Mouse (Mus musculus) ovary, adult 18-20 months (tissue): ENCODE data around the gene Gm9913.

Source experiments
- DNase-seq: peaks from one replicate; pipeline ENCODE4 v3.0.0; 2022; ENCODE audit warnings: low spot score, mixed read lengths

Gene Gm9913

GRCm38 (mm10) chr2:125496696-125497095 lies 8.2 kb upstream of the Gm9913 start:
- DNase-seq, result no peak

GRCm38 (mm10) chr2:125498216-125498615 lies 6.7 kb upstream of the Gm9913 start:
- no peak for DNase-seq

DNA sequence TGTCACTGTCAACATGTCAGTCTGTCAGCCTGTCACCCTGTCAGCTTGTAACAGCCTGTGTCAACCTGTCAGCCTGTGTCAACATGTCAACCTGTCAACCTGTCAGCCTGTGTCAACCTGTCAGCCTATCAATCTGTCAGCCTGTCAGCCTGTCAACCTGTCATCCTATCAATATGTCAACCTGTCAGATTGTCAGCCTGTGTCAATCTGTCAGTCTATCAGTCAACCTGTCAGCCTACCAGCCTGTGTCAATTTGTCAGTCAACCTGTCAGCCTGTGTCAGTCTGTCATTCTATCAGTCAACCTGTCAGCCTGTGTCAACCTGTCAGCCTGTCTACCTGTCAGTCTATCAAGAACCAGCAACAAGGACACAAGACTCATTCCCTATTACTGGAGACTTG lies 3.4 kb upstream of the Gm9913 start:
- DNase-seq, result no peak

DNA sequence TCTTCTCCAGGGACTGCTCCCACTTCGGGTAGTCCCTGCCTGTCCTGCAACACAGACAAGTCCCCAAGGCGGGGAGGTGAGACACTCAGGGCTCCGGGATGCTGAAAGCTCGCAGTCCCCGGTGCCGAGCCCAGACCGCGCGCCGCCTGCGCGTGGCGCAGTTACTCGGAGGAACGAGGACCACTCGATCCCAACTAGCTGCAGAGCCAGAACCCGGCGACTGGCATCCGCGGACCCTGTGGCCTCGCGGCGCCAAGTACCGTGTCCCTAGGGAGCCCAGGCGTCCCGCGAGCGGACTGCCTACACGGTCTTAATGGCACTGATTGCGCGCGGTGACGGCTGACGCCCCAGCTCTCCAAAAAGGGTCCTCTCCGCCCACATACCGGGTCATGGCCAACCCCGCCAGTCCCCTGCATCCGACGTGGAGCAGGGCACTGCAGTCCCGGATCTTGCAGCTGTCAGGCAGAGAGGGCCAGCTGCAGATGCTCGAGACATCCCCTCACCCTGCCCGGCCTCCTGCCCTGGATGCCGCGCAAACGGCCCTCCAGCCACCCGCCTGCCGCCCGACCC lies 942 bp downstream of the Gm9913 start:
- DNase-seq, result peak; percentile 19

DNA sequence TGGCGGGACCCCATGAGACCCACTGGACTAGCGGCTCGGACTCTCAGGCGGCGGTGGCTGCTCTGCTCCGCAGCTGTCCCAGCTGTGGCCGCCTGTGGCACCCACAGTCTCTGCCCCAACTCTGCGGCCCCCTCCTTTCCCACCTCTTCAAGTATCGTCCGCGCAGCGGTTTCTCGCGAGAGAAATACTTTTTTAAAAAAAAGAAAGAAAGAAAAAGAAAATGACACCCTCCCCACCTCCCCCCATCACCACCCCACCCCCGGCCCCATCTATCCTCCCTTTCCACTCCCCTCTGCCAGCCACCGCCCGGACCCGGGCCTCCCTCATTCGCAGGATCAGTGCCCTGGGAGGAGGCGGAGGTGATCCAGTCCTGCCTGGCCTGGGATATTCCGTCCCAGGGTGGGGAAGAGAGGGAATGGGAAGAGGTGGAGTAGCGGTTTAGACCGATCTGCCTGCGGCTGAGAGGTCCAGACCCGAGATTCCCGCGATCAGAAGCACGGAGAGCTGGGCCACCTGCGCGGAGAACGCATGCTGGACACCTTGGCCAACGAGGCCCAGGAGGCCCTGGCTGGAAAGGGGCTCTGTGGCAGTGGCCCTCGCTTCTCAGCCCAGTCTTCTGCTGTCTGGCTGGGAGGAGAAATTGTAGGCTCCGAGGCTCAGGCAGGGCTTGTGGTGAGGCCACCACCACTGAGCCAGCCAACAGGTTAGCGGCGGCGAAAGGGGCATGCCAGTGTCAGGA lies 1.6 kb downstream of the Gm9913 start:
- peak; percentile 32 for DNase-seq

GRCm38 (mm10) chr2:125507893-125508292 lies 3.0 kb downstream of the Gm9913 start, which contains the start of gene Fbn1:
TSS of gene Fbn1 (minus strand) at chr2:125507993.
- DNase-seq, result no peak

- DNase-seq, result no peak
Measured at GRCm38 (mm10) chr2:125508381-125508780, 3.5 kb downstream of the Gm9913 start.

- no peak for DNase-seq
Measured at GRCm38 (mm10) chr2:125510752-125511151, 5.9 kb downstream of the Gm9913 start.

DNA sequence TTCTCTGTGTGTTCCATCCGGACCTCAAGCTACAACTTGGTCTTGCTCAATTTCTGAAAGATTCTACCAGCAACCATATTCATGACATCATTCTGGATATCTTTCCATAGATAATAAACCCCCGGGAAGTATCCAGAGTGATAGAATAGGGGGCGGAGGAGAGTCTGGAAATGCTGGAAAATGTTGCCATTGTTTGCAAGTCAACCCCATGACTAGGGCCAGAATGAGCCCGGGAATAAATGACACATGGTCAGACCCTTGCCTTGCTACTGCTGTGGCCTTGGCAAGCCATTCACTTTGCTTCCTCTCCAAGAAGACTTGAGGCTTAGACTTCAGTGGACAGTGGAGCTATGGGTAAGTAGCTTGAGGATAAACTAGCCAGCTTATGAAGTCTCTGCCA lies 7.0 kb downstream of the Gm9913 start:
- no peak for DNase-seq

DNA sequence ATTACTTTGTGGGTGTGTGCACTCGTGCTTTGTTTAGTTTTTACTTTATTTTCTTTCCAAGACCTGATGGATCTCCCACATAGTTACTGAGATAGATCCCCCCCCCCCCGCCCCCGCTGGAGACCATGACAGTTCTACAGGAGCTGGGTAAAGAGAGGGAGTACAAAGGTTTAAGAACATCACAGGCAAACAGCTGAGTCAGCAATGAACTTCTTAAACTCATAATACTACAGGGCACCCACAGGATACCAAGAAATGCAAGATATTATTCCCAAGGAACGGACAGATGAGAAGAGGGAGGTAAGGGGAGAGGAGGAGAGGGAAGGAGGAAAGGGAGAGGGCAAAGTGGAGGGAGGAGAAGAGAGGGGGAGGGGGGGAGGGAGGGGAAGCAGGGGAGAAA lies 7.7 kb downstream of the Gm9913 start:
- no peak for DNase-seq

DNA sequence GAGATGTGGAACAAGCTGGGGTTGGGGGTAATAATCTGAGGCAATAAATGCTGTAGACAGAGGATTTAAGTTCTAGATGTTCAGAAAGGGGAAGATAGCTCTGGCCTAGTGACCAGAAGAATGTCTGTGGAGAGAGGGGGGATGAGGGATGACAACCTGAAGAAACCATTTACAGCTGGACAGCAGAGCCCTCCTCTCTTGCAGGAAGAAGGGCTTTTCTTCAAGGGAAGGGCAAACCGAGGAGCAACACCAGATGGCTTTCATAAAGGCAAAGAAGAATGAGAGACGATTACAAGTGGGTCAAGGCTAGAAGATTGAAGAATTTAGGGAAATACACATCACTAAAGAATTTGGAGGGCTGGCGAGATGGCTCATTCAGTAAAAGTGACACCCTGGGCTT lies 9.5 kb downstream of the Gm9913 start:
- DNase-seq, result no peak

DNA sequence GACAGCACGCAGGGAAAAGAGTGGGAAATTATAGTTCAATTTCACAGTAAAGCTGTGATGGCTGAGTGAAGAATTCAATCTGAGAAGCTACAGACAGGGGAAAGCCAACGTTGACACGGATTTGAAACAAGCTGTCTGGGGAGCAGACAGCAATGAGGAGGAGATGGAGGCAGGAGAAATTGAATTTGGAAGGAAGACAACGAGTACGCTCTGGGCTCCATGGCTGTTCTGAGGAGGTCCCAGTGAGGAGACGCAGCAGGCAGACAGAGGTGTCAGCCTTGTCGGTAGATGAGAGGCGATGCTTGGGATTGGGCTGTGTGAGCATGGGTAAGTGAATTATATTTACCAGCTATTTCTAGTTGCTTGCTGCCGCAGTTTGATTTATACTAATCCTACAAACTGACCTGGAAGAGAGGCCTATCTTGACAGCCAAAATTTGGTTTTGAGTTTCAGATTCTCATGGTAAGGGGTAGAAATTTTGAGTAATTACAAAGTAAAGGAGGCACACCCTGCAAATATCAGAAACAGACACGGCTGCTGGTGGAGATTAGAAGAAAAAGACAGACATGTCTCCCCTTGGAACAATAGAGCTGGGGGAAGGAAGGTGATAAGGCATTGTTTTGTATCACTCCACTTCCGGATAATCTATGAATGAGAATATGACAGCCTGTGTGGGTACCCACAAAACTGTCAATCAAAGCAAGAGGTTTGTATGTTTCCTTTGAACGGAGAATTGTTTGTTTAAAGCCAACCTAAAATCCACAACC lies 10.6 kb downstream of the Gm9913 start:
- DNase-seq, result no peak

DNA sequence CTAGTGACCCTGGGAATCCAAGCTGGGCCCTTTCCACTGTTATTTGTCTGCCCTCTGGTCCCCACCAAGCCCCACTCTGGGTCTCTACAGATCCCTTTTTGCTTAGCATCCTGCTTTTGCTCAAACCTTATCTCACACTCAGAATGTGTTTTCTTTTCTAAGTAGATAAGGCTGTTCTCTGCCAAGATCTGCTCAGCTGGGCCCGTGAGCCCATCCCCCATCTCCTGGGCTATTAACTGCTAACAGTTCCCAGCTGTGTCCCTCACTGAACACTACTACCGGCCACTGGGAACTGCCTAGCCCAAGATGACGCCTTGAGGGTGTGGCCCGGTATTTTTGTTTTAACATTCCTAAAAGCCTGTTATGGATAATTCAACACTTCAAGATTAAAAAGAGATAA lies 11.7 kb downstream of the Gm9913 start:
- DNase-seq, result peak; percentile 63

GRCm38 (mm10) chr2:125525484-125525883 lies 20.6 kb downstream of the Gm9913 start:
- no peak for DNase-seq

GRCm38 (mm10) chr2:125526566-125526965 lies 21.7 kb downstream of the Gm9913 start:
- DNase-seq, result no peak

DNA sequence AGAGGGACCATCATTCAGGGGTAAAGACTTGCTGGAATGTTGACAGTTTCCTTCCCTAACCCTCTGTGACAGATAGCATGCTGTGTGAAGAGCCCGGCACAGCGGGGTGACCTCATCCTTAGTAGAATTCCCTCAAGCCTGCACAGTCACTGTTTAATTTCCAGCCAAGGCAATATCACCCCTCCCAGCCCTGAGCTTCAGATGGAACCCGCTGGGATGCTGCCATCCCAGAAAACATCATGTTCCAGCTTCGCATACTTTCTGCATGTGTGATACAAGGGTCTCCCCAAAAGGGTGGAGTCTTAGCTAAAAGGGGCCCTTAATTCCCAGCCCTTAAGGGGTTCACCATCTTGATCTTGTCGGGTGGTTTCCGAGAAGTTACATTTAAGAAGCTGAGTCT lies 25.8 kb downstream of the Gm9913 start:
- no peak for DNase-seq

DNA sequence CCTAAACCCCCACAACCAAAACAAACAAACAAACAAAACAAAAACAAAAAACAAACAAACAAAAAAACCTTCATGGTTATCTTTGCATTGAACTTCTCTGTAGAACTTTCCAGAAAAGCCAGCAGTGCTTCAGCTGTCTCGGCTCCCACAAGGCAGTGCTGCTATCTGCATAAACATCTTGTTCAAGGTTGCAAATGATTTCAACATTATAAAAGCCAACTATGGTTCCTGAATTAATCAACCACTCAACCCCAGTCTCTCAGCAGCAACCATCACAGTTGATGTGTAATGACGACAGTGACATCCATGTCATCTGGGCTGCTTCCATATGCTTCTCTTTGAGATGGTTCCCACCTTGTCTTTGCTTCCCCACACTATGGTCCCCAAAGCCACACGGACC lies 34.8 kb downstream of the Gm9913 start:
- DNase-seq, result no peak

DNA sequence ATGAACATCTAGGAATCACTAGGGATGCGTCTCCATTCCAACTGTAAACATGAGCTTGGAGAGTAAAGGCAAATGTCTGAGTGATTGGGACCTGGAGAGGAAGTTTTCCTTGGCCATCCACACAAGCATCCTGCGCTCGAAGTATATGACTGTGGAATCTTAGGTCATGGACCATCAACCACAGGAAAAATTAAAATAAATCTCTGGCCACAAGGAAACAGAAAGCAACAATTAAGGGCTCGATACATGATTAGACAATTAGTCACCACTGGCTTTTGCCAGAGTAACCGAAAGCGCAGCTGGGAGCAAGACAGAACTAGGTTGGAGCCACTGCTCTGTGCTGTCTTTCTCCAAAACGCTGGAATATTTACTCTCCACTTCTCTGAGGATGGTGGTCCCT lies 35.7 kb downstream of the Gm9913 start:
- DNase-seq, result no peak

- DNase-seq, result no peak
Measured at GRCm38 (mm10) chr2:125541451-125541850, 36.6 kb downstream of the Gm9913 start.

DNA sequence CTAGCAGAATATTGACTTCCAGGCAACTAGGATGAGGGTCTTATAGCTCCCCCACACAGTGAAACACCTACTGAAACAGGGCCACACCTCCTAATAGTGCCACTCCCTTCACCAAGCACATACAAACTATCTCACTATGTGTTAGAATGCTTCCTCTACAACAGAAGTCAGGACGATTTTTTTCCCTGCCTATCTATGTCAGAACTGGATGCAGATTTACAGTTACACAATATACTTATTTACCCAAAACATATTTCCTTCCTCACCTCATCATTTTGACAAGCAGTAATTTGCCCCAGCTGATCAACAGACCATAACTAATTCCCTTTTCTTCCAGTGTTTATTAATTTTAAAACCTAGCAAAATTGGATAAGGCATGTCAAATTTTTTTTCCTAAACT lies 38.8 kb downstream of the Gm9913 start:
- DNase-seq, result no peak

DNA sequence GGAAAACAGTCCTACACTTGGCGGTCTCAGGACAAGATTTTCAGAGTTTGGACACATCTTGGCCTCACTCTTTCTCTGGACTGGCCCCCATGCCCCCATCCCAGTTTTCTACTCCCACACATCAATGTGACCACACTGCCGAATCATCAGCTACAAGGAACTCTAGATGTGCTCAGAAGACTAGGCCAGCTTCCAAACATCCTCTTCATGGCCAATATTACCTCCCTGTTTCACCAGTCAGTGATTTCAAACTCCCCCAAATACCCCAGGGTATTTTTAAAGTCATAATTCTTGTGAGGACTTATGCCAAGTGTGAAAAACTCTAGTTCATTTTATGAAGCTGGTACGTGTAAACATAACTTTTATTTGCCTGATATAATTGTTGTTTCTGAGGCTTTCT lies 40.1 kb downstream of the Gm9913 start:
- DNase-seq, result no peak

GRCm38 (mm10) chr2:125548806-125549578 lies 44.1 kb downstream of the Gm9913 start:
- DNase-seq, result no peak
